Mouse (Mus musculus): ENCODE measurements at regions not wholly inside any gene's neighbourhood (a gene's known extent, or its start where the extent isn't known, plus 50 kb on each side); places are given as distances from the start of the nearest gene placed in this dataset.
A peak's percentile ranks its signal among the peaks of the same experiment; 100 is the strongest.

- no peak for DNase-seq (ENCODE audit: inconsistent ontology term)
Measured at GRCm38 (mm10) chr14:17347286-17347685, 312.8 kb upstream of the Thrb start.

GRCm38 (mm10) chr14:17352324-17353037 lies 307.6 kb upstream of the Thrb start:
- peak; percentile 39 for DNase-seq (ENCODE audit: inconsistent ontology term)

GRCm38 (mm10) chr14:17361910-17362309 lies 298.2 kb upstream of the Thrb start:
- no peak for DNase-seq (ENCODE audit: inconsistent ontology term)

GRCm38 (mm10) chr14:17402751-17403479 lies 257.1 kb upstream of the Thrb start:
- peak; percentile 65 for DNase-seq (ENCODE audit: inconsistent ontology term)

- DNase-seq (ENCODE audit: inconsistent ontology term), result no peak
Measured at GRCm38 (mm10) chr14:17405551-17406336, 254.3 kb upstream of the Thrb start.

- DNase-seq (ENCODE audit: inconsistent ontology term), result no peak
Measured at GRCm38 (mm10) chr14:17406879-17407278, 253.2 kb upstream of the Thrb start.

- DNase-seq (ENCODE audit: inconsistent ontology term), result peak; percentile 23
Measured at GRCm38 (mm10) chr14:17408343-17408742, 251.7 kb upstream of the Thrb start.

- DNase-seq (ENCODE audit: inconsistent ontology term), result peak; percentile 70
Measured at GRCm38 (mm10) chr14:17408813-17409212, 251.2 kb upstream of the Thrb start.

GRCm38 (mm10) chr14:17409497-17409896 lies 250.6 kb upstream of the Thrb start:
- DNase-seq (ENCODE audit: inconsistent ontology term), result no peak

GRCm38 (mm10) chr14:17410752-17411151 lies 249.3 kb upstream of the Thrb start:
- no peak for DNase-seq (ENCODE audit: inconsistent ontology term)

- DNase-seq (ENCODE audit: inconsistent ontology term), result no peak
Measured at GRCm38 (mm10) chr14:17411299-17411698, 248.8 kb upstream of the Thrb start.

GRCm38 (mm10) chr14:17414246-17414888 lies 245.7 kb upstream of the Thrb start:
- DNase-seq (ENCODE audit: inconsistent ontology term), result no peak

- DNase-seq (ENCODE audit: inconsistent ontology term), result no peak
Measured at GRCm38 (mm10) chr14:17427751-17428150, 232.3 kb upstream of the Thrb start.

GRCm38 (mm10) chr14:17429157-17429556 lies 230.9 kb upstream of the Thrb start:
- DNase-seq (ENCODE audit: inconsistent ontology term), result no peak

- no peak for DNase-seq (ENCODE audit: inconsistent ontology term)
Measured at GRCm38 (mm10) chr14:17433346-17433745, 226.7 kb upstream of the Thrb start.

- DNase-seq (ENCODE audit: inconsistent ontology term), result peak; percentile 34
Measured at GRCm38 (mm10) chr14:17457946-17458345, 202.1 kb upstream of the Thrb start.

- DNase-seq (ENCODE audit: inconsistent ontology term), result no peak
Measured at GRCm38 (mm10) chr14:17478963-17479362, 181.1 kb upstream of the Thrb start.

GRCm38 (mm10) chr14:17484866-17485265 lies 175.2 kb upstream of the Thrb start:
- no peak for DNase-seq (ENCODE audit: inconsistent ontology term)

GRCm38 (mm10) chr14:17513756-17514155 lies 146.3 kb upstream of the Thrb start:
- no peak for DNase-seq (ENCODE audit: inconsistent ontology term)

- DNase-seq (ENCODE audit: inconsistent ontology term), result peak; percentile 37
Measured at GRCm38 (mm10) chr14:17522696-17523095, 137.4 kb upstream of the Thrb start.

GRCm38 (mm10) chr14:17523916-17524315 lies 136.1 kb upstream of the Thrb start:
- no peak for DNase-seq (ENCODE audit: inconsistent ontology term)

GRCm38 (mm10) chr14:17539322-17539721 lies 120.7 kb upstream of the Thrb start:
- DNase-seq (ENCODE audit: inconsistent ontology term), result no peak

Measured in Muller cell, postnatal 12 days (primary cell).